Mouse (Mus musculus): Measurements from ENCODE around the gene Spag6. TPM values are rescaled to one million over a fixed set of nuclear protein-coding genes. Genes with fewer than 3 reads are reported as not detected.

Gene Spag6
- polyA plus RNA-seq, 1 experiment from 2014 or later = 0.09 TPM

- Histone ChIP-seq H3K9me3 (ENCODE audit: control insufficient read depth, low read length) (no peaks in the 10 kb centered on the region), H3K4me3 (ENCODE audit: low read length) (no peak overlapping the region), H3K27me3 (ENCODE audit: control insufficient read depth, insufficient read depth, low read length) (no peaks in the 10 kb centered on the region), H3K27ac (ENCODE audit: low read depth, low read length) (no peak overlapping the region), H3K4me2 (replicated peaks; ENCODE audit: low read depth, low read length) (no peak overlapping the region), H3K36me3 (ENCODE audit: control insufficient read depth, insufficient read depth, low read length) (no peaks in the 10 kb centered on the region), H3K9ac (ENCODE audit: low read depth, low read length) (no peak overlapping the region), H3K4me1 (ENCODE audit: control insufficient read depth, insufficient read depth, low read length) (no peaks in the 10 kb centered on the region; the same call in 1 of the 2 replicates)
- ATAC-seq (ENCODE audit: low FRiP score, low TSS enrichment) = no peak
- 97% methylated on average over 2 of the region's 2 CpGs for WGBS
Observed at GRCm38 (mm10) chr2:18768414-18768813, 74.6 kb downstream of the Spag6 start.

GRCm38 (mm10) chr2:18772413-18772812 is 78.6 kb downstream of the Spag6 start:
- H3K36me3 ChIP-seq (ENCODE audit: control insufficient read depth, insufficient read depth, low read length) = no peaks in the 10 kb centered on the region
- WGBS = 63% methylated on average over 8 of the region's 8 CpGs
- no peak overlapping the region for H3K4me2 ChIP-seq (replicated peaks; ENCODE audit: low read depth, low read length)
- H3K9ac ChIP-seq (ENCODE audit: low read depth, low read length) = no peak overlapping the region
- H3K27me3 ChIP-seq (ENCODE audit: control insufficient read depth, insufficient read depth, low read length) = no peaks in the 10 kb centered on the region
- H3K4me1 ChIP-seq (ENCODE audit: control insufficient read depth, insufficient read depth, low read length) = no peaks in the 10 kb centered on the region
- no peak for ATAC-seq (ENCODE audit: low FRiP score, low TSS enrichment)
- no peaks in the 10 kb centered on the region for H3K9me3 ChIP-seq (ENCODE audit: control insufficient read depth, low read length)
- H3K4me3 ChIP-seq (ENCODE audit: low read length) = no peak overlapping the region
- no peak overlapping the region for H3K27ac ChIP-seq (ENCODE audit: low read depth, low read length)

- H3K9me3 ChIP-seq (ENCODE audit: control insufficient read depth, low read length) = no peaks in the 10 kb centered on the region
- H3K4me2 ChIP-seq (replicated peaks; ENCODE audit: low read depth, low read length) = no peak overlapping the region
- 87% methylated on average over 6 of the region's 6 CpGs for WGBS
- no peak for ATAC-seq (ENCODE audit: low FRiP score, low TSS enrichment)
- 0 out of 2 replicates have a peak, but pooled peaks cover 5% of the 10 kb centered on the region for H3K4me1 ChIP-seq (ENCODE audit: control insufficient read depth, insufficient read depth, low read length)
- no peaks in the 10 kb centered on the region for H3K27me3 ChIP-seq (ENCODE audit: control insufficient read depth, insufficient read depth, low read length)
- H3K9ac ChIP-seq (ENCODE audit: low read depth, low read length) = no peak overlapping the region
- H3K36me3 ChIP-seq (ENCODE audit: control insufficient read depth, insufficient read depth, low read length) = no peaks in the 10 kb centered on the region
- H3K27ac ChIP-seq (ENCODE audit: low read depth, low read length) = no peak overlapping the region
- no peak overlapping the region for H3K4me3 ChIP-seq (ENCODE audit: low read length)
Observed at GRCm38 (mm10) chr2:18774326-18774725, 80.5 kb downstream of the Spag6 start.

- H3K27ac ChIP-seq (ENCODE audit: low read depth, low read length) = no peak overlapping the region
- no peak overlapping the region for H3K4me3 ChIP-seq (ENCODE audit: low read length)
- H3K4me2 ChIP-seq (replicated peaks; ENCODE audit: low read depth, low read length) = no peak overlapping the region
- WGBS = 16% methylated on average over 9 of the region's 9 CpGs
- H3K9me3 ChIP-seq (ENCODE audit: control insufficient read depth, low read length) = no peaks in the 10 kb centered on the region
- no peak overlapping the region for H3K9ac ChIP-seq (ENCODE audit: low read depth, low read length)
- 0 out of 2 replicates have a peak, but pooled peaks cover 5% of the 10 kb centered on the region for H3K4me1 ChIP-seq (ENCODE audit: control insufficient read depth, insufficient read depth, low read length)
- H3K36me3 ChIP-seq (ENCODE audit: control insufficient read depth, insufficient read depth, low read length) = no peaks in the 10 kb centered on the region
- H3K27me3 ChIP-seq (ENCODE audit: control insufficient read depth, insufficient read depth, low read length) = no peaks in the 10 kb centered on the region
- peak; percentile 20; the same call in 1 of the 2 replicates for ATAC-seq (ENCODE audit: low FRiP score, low TSS enrichment)
Observed at GRCm38 (mm10) chr2:18778220-18778619, 84.4 kb downstream of the Spag6 start.

- Histone ChIP-seq H3K4me1 (ENCODE audit: control insufficient read depth, insufficient read depth, low read length) (0 out of 2 replicates have a peak, but pooled peaks cover 5% of the 10 kb centered on the region), H3K9ac (ENCODE audit: low read depth, low read length) (no peak overlapping the region), H3K4me3 (ENCODE audit: low read length) (no peak overlapping the region), H3K27ac (ENCODE audit: low read depth, low read length) (no peak overlapping the region), H3K27me3 (ENCODE audit: control insufficient read depth, insufficient read depth, low read length) (no peaks in the 10 kb centered on the region), H3K4me2 (replicated peaks; ENCODE audit: low read depth, low read length) (no peak overlapping the region), H3K9me3 (ENCODE audit: control insufficient read depth, low read length) (no peaks in the 10 kb centered on the region), H3K36me3 (ENCODE audit: control insufficient read depth, insufficient read depth, low read length) (no peaks in the 10 kb centered on the region)
- WGBS = 56% methylated on average over 3 of the region's 3 CpGs
- no peak for ATAC-seq (ENCODE audit: low FRiP score, low TSS enrichment)
Observed at GRCm38 (mm10) chr2:18779830-18780229, 86.0 kb downstream of the Spag6 start.

- Histone ChIP-seq H3K36me3 (ENCODE audit: control insufficient read depth, insufficient read depth, low read length) (no peaks in the 10 kb centered on the region), H3K9me3 (ENCODE audit: control insufficient read depth, low read length) (no peaks in the 10 kb centered on the region), H3K27ac (ENCODE audit: low read depth, low read length) (no peak overlapping the region), H3K4me2 (replicated peaks; ENCODE audit: low read depth, low read length) (no peak overlapping the region), H3K4me1 (ENCODE audit: control insufficient read depth, insufficient read depth, low read length) (0 out of 2 replicates have a peak, but pooled peaks cover 5% of the 10 kb centered on the region), H3K4me3 (ENCODE audit: low read length) (no peak overlapping the region), H3K9ac (ENCODE audit: low read depth, low read length) (no peak overlapping the region), H3K27me3 (ENCODE audit: control insufficient read depth, insufficient read depth, low read length) (no peaks in the 10 kb centered on the region)
- ATAC-seq (ENCODE audit: low FRiP score, low TSS enrichment) = no peak
- 88% methylated on average over 7 of the region's 7 CpGs for WGBS
Observed at GRCm38 (mm10) chr2:18781296-18781695, 87.5 kb downstream of the Spag6 start.

- Histone ChIP-seq H3K4me1 (ENCODE audit: control insufficient read depth, insufficient read depth, low read length) (no peaks in the 10 kb centered on the region), H3K36me3 (ENCODE audit: control insufficient read depth, insufficient read depth, low read length) (no peaks in the 10 kb centered on the region), H3K27ac (ENCODE audit: low read depth, low read length) (no peak overlapping the region), H3K27me3 (ENCODE audit: control insufficient read depth, insufficient read depth, low read length) (peaks cover 8% of the 10 kb centered on the region; the same call in 1 of the 2 replicates), H3K4me2 (replicated peaks; ENCODE audit: low read depth, low read length) (no peak overlapping the region), H3K4me3 (ENCODE audit: low read length) (no peak overlapping the region), H3K9ac (ENCODE audit: low read depth, low read length) (no peak overlapping the region), H3K9me3 (ENCODE audit: control insufficient read depth, low read length) (no peaks in the 10 kb centered on the region)
- ATAC-seq (ENCODE audit: low FRiP score, low TSS enrichment) = no peak
- WGBS = 80% methylated on average over 4 of the region's 4 CpGs
Observed at GRCm38 (mm10) chr2:18794261-18794660, 100.4 kb downstream of the Spag6 start.

- WGBS = 79% methylated on average over 8 of the region's 8 CpGs
- H3K27ac ChIP-seq (ENCODE audit: low read depth, low read length) = no peak overlapping the region
- ATAC-seq (ENCODE audit: low FRiP score, low TSS enrichment) = no peak
- H3K4me2 ChIP-seq (replicated peaks; ENCODE audit: low read depth, low read length) = no peak overlapping the region
- peaks cover 33% of the 10 kb centered on the region for H3K27me3 ChIP-seq (ENCODE audit: control insufficient read depth, insufficient read depth, low read length)
- no peak overlapping the region for H3K4me3 ChIP-seq (ENCODE audit: low read length)
- no peak overlapping the region for H3K9ac ChIP-seq (ENCODE audit: low read depth, low read length)
- peaks cover 4% of the 10 kb centered on the region; the same call in 1 of the 2 replicates for H3K4me1 ChIP-seq (ENCODE audit: control insufficient read depth, insufficient read depth, low read length)
- H3K9me3 ChIP-seq (ENCODE audit: control insufficient read depth, low read length) = no peaks in the 10 kb centered on the region
- H3K36me3 ChIP-seq (ENCODE audit: control insufficient read depth, insufficient read depth, low read length) = no peaks in the 10 kb centered on the region
Observed at GRCm38 (mm10) chr2:18797776-18798175, 103.9 kb downstream of the Spag6 start.

GRCm38 (mm10) chr2:18799265-18799965 is 105.6 kb downstream of the Spag6 start:
- no peak overlapping the region for H3K27ac ChIP-seq (ENCODE audit: low read depth, low read length)
- peaks cover 4% of the 10 kb centered on the region; the same call in 1 of the 2 replicates for H3K4me1 ChIP-seq (ENCODE audit: control insufficient read depth, insufficient read depth, low read length)
- H3K9ac ChIP-seq (ENCODE audit: low read depth, low read length) = no peak overlapping the region
- peak overlapping the region; percentile 60 for H3K4me2 ChIP-seq (replicated peaks; ENCODE audit: low read depth, low read length)
- H3K4me3 ChIP-seq (ENCODE audit: low read length) = peak overlapping the region; percentile 36
- 12% methylated on average over 17 of the region's 17 CpGs for WGBS
- no peaks in the 10 kb centered on the region for H3K36me3 ChIP-seq (ENCODE audit: control insufficient read depth, insufficient read depth, low read length)
- no peaks in the 10 kb centered on the region for H3K9me3 ChIP-seq (ENCODE audit: control insufficient read depth, low read length)
- H3K27me3 ChIP-seq (ENCODE audit: control insufficient read depth, insufficient read depth, low read length) = peaks cover 34% of the 10 kb centered on the region
- peak; percentile 10; the same call in 1 of the 2 replicates for ATAC-seq (ENCODE audit: low FRiP score, low TSS enrichment)

All from kidney, embryonic 14.5 days (tissue).